Mouse (Mus musculus): ENCODE measurements around the gene Plcl2. TPM values are rescaled to one million over a fixed set of nuclear protein-coding genes. Genes with fewer than 3 reads are reported as not detected.

The Plcl2 gene
- polyA plus RNA-seq (2014; fragmentation: Nextera tagmentation; extraction: Ambion mirVana) = 6.7 and 7.2 TPM in 2 replicates

DNA sequence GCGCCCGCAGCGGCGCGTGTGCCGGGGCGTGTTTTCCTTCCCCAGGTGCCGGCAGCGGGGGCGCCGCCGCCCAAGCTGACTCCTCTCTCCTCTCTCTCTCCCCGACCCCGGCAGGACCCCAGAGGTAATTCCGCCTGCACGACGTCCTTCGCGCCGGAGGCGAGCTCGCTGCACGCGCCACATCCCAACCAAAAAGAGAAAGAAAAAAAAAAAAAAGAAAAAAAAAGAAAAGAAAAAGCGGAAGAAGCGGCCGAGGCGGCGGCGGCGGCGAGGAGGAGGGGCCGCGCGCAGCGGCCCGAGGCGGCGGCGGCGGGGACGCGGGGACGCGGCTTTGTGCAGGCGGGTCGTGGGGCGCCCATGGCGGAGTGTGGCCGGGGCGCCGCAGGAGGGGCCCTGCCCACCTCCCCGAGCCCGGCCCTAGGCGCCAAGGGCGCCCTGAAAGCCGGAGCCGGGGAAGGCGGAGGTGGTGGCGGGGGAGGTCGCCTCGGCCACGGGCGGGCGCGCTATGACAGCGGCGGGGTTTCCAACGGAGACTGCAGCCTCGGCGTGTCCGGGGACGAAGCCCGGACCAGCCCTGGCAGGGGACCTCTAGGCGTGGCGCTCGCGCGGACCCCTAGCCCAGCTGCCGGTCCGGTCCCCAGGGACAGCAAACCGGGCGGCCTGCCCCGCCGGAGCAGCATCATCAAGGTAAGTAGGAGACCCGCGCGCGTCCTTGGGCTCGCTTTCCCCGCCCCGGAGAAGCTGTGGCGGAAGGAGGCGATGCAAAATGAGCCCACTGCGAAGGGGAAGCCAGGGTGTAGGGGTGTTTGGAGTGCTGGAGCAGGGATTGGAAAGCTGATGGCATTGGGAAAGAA lies at the start of gene Plcl2:
Gene Plcl2, plus strand, starts transcription at position 153 of the 854 bp plus-strand sequence.
- ATAC-seq (ENCODE audit: low FRiP score) (peak; percentile 75), DNase-seq (ENCODE audit: low spot score) (peak; percentile 74)
- under 1% methylated on average over 78 of the region's 95 CpGs for WGBS
- H3K27me3 ChIP-seq (ENCODE audit: control insufficient read depth, insufficient read depth, low read length) = no peaks in the 10 kb centered on the region; the same call in 1 of the 2 replicates
- no peaks in the 10 kb centered on the region for H3K36me3 ChIP-seq (ENCODE audit: control insufficient read depth, insufficient read depth, low read length)
- H3K9ac ChIP-seq (ENCODE audit: low read depth, low read length) = peak within 1 kb of the TSS; percentile 87
- peak within 1 kb of the TSS; percentile 82 for H3K4me3 ChIP-seq (ENCODE audit: low read depth, low read length)
- peak within 1 kb of the TSS; percentile 94 for H3K27ac ChIP-seq (ENCODE audit: low read depth, low read length)
- peak within 1 kb of the TSS; percentile 71 for H3K4me2 ChIP-seq (replicated peaks; ENCODE audit: low read depth, low read length)
- no peaks in the 10 kb centered on the region for H3K4me1 ChIP-seq (replicated peaks; ENCODE audit: control insufficient read depth, insufficient read depth, low read length)
- no peaks in the 10 kb centered on the region for H3K9me3 ChIP-seq (ENCODE audit: control insufficient read depth, low read length)

DNA sequence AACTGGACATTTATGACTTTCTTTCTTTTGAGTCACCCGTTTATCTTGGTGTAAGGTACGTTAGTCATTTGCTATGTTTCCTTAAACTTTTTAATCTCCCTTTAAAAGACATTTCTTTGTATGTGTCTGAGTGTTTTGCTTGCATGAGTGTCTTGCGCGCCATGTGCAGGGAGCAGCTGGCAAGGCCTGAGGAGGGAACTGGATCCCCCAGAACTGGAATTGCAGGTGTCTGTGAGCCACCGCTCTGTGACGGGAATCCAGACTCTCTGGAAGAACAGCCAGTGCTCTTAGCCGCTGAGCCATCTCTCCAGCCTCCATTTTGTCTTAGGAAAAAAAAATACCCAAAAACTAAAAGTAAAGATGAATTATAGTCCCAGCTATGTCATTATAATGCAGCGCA lies 48.9 kb upstream of the Plcl2 start:
- Histone ChIP-seq H3K9me3 (ENCODE audit: control insufficient read depth, low read length) (no peaks in the 10 kb centered on the region), H3K4me1 (replicated peaks; ENCODE audit: control insufficient read depth, insufficient read depth, low read length) (no peaks in the 10 kb centered on the region), H3K9ac (ENCODE audit: low read depth, low read length) (no peak overlapping the region), H3K4me2 (replicated peaks; ENCODE audit: low read depth, low read length) (no peak overlapping the region), H3K27me3 (ENCODE audit: control insufficient read depth, insufficient read depth, low read length) (no peaks in the 10 kb centered on the region), H3K36me3 (ENCODE audit: control insufficient read depth, insufficient read depth, low read length) (no peaks in the 10 kb centered on the region), H3K27ac (ENCODE audit: low read depth, low read length) (no peak overlapping the region), H3K4me3 (ENCODE audit: low read depth, low read length) (no peak overlapping the region)
- ATAC-seq (ENCODE audit: low FRiP score) (no peak), DNase-seq (ENCODE audit: low spot score) (no peak)
- 86% methylated on average over 8 of the region's 8 CpGs for WGBS

DNA sequence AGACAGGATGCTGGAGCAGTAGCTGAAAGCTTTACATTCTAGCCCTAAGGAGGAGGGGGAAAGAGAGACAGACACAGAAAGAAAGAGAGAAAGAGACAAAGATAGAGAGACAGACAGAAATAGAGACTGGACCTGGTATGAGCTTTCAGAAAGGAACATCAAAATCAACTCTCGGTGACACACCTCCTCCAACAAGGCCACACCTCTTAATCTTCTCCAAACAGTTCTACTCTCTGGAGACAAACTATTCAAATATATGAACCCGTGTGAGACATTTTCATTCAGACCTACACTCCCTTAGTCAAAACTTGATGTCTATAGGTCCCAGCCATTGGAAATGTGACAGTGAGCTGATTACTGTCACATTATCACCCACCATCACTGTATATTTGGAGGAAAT lies 41.8 kb upstream of the Plcl2 start:
- H3K4me3 ChIP-seq (ENCODE audit: low read depth, low read length) = no peak overlapping the region
- no peaks in the 10 kb centered on the region for H3K27me3 ChIP-seq (ENCODE audit: control insufficient read depth, insufficient read depth, low read length)
- DNase-seq (ENCODE audit: low spot score) (no peak), ATAC-seq (ENCODE audit: low FRiP score) (no peak)
- no peak overlapping the region for H3K27ac ChIP-seq (ENCODE audit: low read depth, low read length)
- WGBS = 94% methylated on average over 2 of the region's 2 CpGs
- H3K9me3 ChIP-seq (ENCODE audit: control insufficient read depth, low read length) = no peaks in the 10 kb centered on the region
- no peak overlapping the region for H3K4me2 ChIP-seq (replicated peaks; ENCODE audit: low read depth, low read length)
- H3K4me1 ChIP-seq (replicated peaks; ENCODE audit: control insufficient read depth, insufficient read depth, low read length) = no peaks in the 10 kb centered on the region; the same call in 1 of the 2 replicates
- no peaks in the 10 kb centered on the region for H3K36me3 ChIP-seq (ENCODE audit: control insufficient read depth, insufficient read depth, low read length)
- H3K9ac ChIP-seq (ENCODE audit: low read depth, low read length) = no peak overlapping the region

DNA sequence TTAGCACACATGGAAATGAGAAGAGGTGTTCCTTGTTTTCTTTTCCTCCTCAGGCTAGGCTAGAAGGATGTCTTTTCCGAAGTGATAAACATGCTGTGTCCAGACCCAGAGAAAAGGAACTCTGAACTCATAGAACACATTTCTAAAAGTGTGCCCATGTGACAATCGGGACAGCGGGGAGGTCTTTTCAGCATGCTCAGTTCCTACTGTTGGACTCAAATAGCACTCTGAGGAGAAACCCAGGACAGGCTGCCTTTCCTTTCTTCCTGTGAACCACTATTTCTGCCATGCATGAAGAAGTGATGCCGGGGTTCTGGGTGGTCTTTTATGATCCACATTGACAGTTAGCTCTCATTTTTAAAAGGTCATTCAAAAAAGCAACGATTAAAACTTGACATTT lies 40.1 kb upstream of the Plcl2 start:
- ATAC-seq (ENCODE audit: low FRiP score) = no peak
- Histone ChIP-seq H3K4me3 (ENCODE audit: low read depth, low read length) (no peak overlapping the region), H3K9me3 (ENCODE audit: control insufficient read depth, low read length) (no peaks in the 10 kb centered on the region), H3K36me3 (ENCODE audit: control insufficient read depth, insufficient read depth, low read length) (no peaks in the 10 kb centered on the region), H3K4me1 (replicated peaks; ENCODE audit: control insufficient read depth, insufficient read depth, low read length) (no peaks in the 10 kb centered on the region; the same call in 1 of the 2 replicates), H3K4me2 (replicated peaks; ENCODE audit: low read depth, low read length) (no peak overlapping the region), H3K27me3 (ENCODE audit: control insufficient read depth, insufficient read depth, low read length) (no peaks in the 10 kb centered on the region), H3K27ac (ENCODE audit: low read depth, low read length) (no peak overlapping the region), H3K9ac (ENCODE audit: low read depth, low read length) (no peak overlapping the region)
- 70% methylated on average over 5 of the region's 5 CpGs for WGBS
- peak; percentile 2 for DNase-seq (ENCODE audit: low spot score)

DNA sequence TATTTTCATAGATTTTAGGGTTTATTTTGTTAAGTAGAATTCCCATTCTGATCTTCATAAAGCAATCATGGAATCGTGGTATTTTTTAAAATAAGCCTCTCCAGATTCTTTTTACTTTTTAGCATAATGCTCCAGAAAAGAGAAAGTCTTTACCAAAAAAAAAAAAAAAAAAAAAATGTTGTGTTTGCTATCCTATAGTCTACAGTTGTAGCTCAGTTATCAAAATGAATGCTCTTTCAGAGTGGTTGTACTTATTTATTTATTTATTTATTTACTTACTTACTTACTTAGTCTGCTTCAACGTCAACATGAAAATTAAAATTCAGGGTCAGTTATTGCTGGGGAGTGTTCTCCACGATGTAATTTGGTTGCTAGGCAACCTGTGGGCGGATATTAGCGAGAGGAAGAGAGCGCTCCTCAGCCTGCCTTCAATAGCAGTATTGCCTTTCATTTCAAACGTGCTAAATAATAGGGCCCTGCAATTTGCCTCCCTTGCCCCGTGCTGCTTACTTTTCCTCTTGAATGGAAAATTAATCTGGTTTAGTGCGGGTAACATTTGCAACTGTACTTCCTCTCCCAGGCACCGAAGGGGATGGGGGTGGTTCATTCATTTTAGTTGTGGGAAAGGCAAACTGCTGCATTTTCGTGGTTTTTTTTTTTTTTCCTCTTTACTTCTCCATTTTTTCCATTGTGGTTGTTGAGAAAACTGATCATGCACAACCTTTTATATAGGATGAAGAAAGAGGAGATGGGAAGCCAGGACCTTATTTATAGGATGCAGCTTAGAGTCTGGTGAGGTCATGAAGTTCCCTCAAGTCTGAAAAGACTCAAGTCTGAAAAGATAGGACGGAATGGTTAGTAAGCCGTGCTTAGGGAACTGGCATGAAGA lies 39.4 kb upstream of the Plcl2 start:
- H3K36me3 ChIP-seq (ENCODE audit: control insufficient read depth, insufficient read depth, low read length) = no peaks in the 10 kb centered on the region
- 23% methylated on average over 13 of the region's 13 CpGs for whole genome bisulfite sequencing
- H3K27me3 ChIP-seq (ENCODE audit: control insufficient read depth, insufficient read depth, low read length) = no peaks in the 10 kb centered on the region
- no peaks in the 10 kb centered on the region; the same call in 1 of the 2 replicates for H3K4me1 ChIP-seq (replicated peaks; ENCODE audit: control insufficient read depth, insufficient read depth, low read length)
- peak; percentile 87 for ATAC-seq (ENCODE audit: low FRiP score)
- no peaks in the 10 kb centered on the region for H3K9me3 ChIP-seq (ENCODE audit: control insufficient read depth, low read length)
- H3K4me2 ChIP-seq (replicated peaks; ENCODE audit: low read depth, low read length) = no peak overlapping the region; the same call in 1 of the 2 replicates
- peak overlapping the region; percentile 48 for H3K27ac ChIP-seq (ENCODE audit: low read depth, low read length)
- H3K4me3 ChIP-seq (ENCODE audit: low read depth, low read length) = no peak overlapping the region
- peak; percentile 75 for DNase-seq (ENCODE audit: low spot score)
- H3K9ac ChIP-seq (ENCODE audit: low read depth, low read length) = no peak overlapping the region

DNA sequence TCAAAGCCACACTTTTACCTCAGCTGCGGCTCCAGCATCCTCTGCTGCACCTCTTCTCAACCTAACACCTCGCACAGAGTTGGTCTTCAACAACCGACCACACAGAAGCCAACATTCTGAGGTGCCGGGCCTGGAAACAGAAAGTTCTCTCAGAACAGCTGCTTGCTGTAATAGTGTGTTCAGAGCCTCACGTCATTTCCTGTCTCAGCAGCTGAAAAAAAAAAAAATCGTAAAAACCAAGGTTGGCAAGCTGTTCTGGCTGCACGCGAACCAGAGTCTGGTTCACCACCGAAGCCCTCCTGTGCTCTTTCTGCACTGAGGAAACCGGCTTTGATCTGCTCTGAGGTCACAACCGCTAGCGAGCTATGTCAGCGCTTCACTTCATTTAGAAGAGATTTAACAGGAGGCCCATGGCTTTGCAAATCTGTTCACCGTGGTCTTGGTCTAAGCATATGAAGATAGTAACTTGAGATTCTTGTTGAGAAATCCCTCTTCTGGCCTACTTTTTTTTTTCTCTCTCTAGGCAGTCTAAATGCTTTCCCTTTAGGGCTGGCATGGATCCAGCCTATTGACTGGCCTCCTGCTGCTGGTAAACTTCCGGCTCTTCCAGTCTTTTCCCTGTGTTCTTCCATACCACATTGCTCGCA lies 38.6 kb upstream of the Plcl2 start:
- Histone ChIP-seq H3K4me2 (replicated peaks; ENCODE audit: low read depth, low read length) (no peak overlapping the region; the same call in 1 of the 2 replicates), H3K4me3 (ENCODE audit: low read depth, low read length) (no peak overlapping the region), H3K4me1 (replicated peaks; ENCODE audit: control insufficient read depth, insufficient read depth, low read length) (no peaks in the 10 kb centered on the region; the same call in 1 of the 2 replicates), H3K9me3 (ENCODE audit: control insufficient read depth, low read length) (no peaks in the 10 kb centered on the region), H3K36me3 (ENCODE audit: control insufficient read depth, insufficient read depth, low read length) (no peaks in the 10 kb centered on the region), H3K9ac (ENCODE audit: low read depth, low read length) (no peak overlapping the region), H3K27ac (ENCODE audit: low read depth, low read length) (peak overlapping the region; percentile 48), H3K27me3 (ENCODE audit: control insufficient read depth, insufficient read depth, low read length) (no peaks in the 10 kb centered on the region)
- ATAC-seq (ENCODE audit: low FRiP score) = peak; percentile 25; the same call in 1 of the 2 replicates
- DNase-seq (ENCODE audit: low spot score) = peak; percentile 38
- WGBS = 44% methylated on average over 16 of the region's 16 CpGs

DNA sequence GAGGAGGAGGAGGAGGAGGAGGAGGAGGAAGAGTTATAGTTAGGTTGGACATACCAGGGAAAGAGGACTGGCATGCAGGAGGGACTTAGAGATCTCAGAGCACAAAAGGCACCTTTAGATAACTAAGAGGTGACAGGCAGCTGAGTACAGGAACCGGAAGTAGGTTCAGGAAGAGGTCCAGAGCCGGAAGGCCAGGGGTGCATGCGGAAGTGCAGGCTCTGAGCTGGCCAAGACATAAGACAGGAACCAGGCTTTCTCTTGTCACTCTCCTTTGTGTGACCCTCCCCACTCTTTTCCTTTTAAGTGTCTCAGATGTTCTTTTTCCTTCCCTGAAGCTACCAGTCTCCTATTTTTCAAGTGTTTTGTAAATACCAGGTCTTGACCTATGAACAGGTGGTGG lies 38.0 kb upstream of the Plcl2 start:
- no peaks in the 10 kb centered on the region; the same call in 1 of the 2 replicates for H3K4me1 ChIP-seq (replicated peaks; ENCODE audit: control insufficient read depth, insufficient read depth, low read length)
- H3K9me3 ChIP-seq (ENCODE audit: control insufficient read depth, low read length) = no peaks in the 10 kb centered on the region
- no peak for ATAC-seq (ENCODE audit: low FRiP score)
- WGBS = 88% methylated on average over 3 of the region's 3 CpGs
- no peak for DNase-seq (ENCODE audit: low spot score)
- no peak overlapping the region for H3K9ac ChIP-seq (ENCODE audit: low read depth, low read length)
- no peak overlapping the region for H3K4me3 ChIP-seq (ENCODE audit: low read depth, low read length)
- no peaks in the 10 kb centered on the region for H3K27me3 ChIP-seq (ENCODE audit: control insufficient read depth, insufficient read depth, low read length)
- no peak overlapping the region for H3K27ac ChIP-seq (ENCODE audit: low read depth, low read length)
- H3K36me3 ChIP-seq (ENCODE audit: control insufficient read depth, insufficient read depth, low read length) = no peaks in the 10 kb centered on the region
- H3K4me2 ChIP-seq (replicated peaks; ENCODE audit: low read depth, low read length) = no peak overlapping the region

DNA sequence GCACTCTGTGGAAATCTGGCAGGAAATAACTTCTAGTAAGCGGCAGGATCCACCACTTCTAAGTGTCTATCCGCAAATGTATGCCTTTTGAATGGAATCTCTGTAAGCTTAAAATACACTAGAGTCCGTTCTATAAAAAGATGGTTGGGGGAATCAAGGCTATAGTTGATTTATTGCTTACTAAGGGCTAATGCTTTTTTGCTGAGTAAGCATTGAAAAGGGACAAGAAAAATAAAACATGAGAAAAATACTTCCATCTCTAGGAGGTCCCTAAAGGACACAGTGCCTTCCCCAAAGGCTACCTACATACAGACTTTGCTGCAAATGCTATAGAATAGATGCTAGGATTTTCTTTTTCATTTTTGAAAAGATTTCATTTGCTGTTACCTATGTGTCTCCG lies 31.9 kb upstream of the Plcl2 start:
- H3K4me2 ChIP-seq (replicated peaks; ENCODE audit: low read depth, low read length) = no peak overlapping the region
- no peaks in the 10 kb centered on the region for H3K4me1 ChIP-seq (replicated peaks; ENCODE audit: control insufficient read depth, insufficient read depth, low read length)
- 88% methylated on average over 4 of the region's 4 CpGs for WGBS
- DNase-seq (ENCODE audit: low spot score) (no peak), ATAC-seq (ENCODE audit: low FRiP score) (no peak)
- no peak overlapping the region for H3K4me3 ChIP-seq (ENCODE audit: low read depth, low read length)
- H3K27ac ChIP-seq (ENCODE audit: low read depth, low read length) = no peak overlapping the region
- H3K9ac ChIP-seq (ENCODE audit: low read depth, low read length) = no peak overlapping the region
- H3K9me3 ChIP-seq (ENCODE audit: control insufficient read depth, low read length) = no peaks in the 10 kb centered on the region
- H3K27me3 ChIP-seq (ENCODE audit: control insufficient read depth, insufficient read depth, low read length) = no peaks in the 10 kb centered on the region
- H3K36me3 ChIP-seq (ENCODE audit: control insufficient read depth, insufficient read depth, low read length) = no peaks in the 10 kb centered on the region
